Mouse (Mus musculus) layer of hippocampus, postnatal 36 days (tissue): ENCODE data around the gene Csf1. TPM values are rescaled to one million over a fixed set of nuclear protein-coding genes. Genes with fewer than 3 reads are reported as not detected.

Experiments
- DNase-seq, 2 experiments: peaks; one replicate each; pipeline ENCODE4 v3.0.0; 2022
- total RNA-seq, 2 experiments: library from RNA; stranded (reverse); gene quantifications; 2 replicates each; pipeline ENCODE4 v1.2.3; 2021

The Csf1 gene
- total RNA-seq, 2 experiments from 2014 or later: 19.0 to 20.1 TPM

GRCm38 (mm10) chr3:107701767-107702394 is 58.4 kb downstream of the Csf1 start:
- DNase-seq: no peak

GRCm38 (mm10) chr3:107700625-107701024 is 59.6 kb downstream of the Csf1 start:
- peak in 1 of 2 experiments; percentile 47 for DNase-seq

- no peak for DNase-seq
Measured at GRCm38 (mm10) chr3:107696910-107697309, 63.4 kb downstream of the Csf1 start.

GRCm38 (mm10) chr3:107695948-107696881 is 64.1 kb downstream of the Csf1 start, which contains the start of gene Ahcyl1:
Gene Ahcyl1 (minus strand): TSS chr3:107696560.
- peak; percentile 99 for DNase-seq

GRCm38 (mm10) chr3:107695219-107695947 is 64.9 kb downstream of the Csf1 start:
- DNase-seq: peak in 1 of 2 experiments; percentile 47

- DNase-seq: no peak
Measured at GRCm38 (mm10) chr3:107694256-107694900, 65.9 kb downstream of the Csf1 start.

Other genes with a start within 250 kb of the Csf1 start
- 100 to 1,000 TPM; 286 to 289 TPM for gene Slc6a17, start 242.5 kb downstream of the Csf1 start, total RNA-seq
- not detected for gene Ubl4b, start 205.4 kb downstream of the Csf1 start, total RNA-seq
- under 1 TPM; 0.33 to 0.35 TPM for gene Alx3, start 165.4 kb downstream of the Csf1 start, total RNA-seq
- not detected for gene Gm10961, start 129.1 kb downstream of the Csf1 start, total RNA-seq
- 10 to 100 TPM; 68.4 to 70.0 TPM for gene Strip1, start 128.8 kb downstream of the Csf1 start, total RNA-seq
- gene Ahcyl1, start 63.9 kb downstream of the Csf1 start, total RNA-seq: 100 to 1,000 TPM; 335 to 338 TPM
- not detected for gene Eps8l3, start 116.8 kb upstream of the Csf1 start, total RNA-seq
- gene Gstm5, start 135.4 kb upstream of the Csf1 start, total RNA-seq: 100 to 1,000 TPM; 258 to 289 TPM
- gene Gstm7, start 171.3 kb upstream of the Csf1 start, total RNA-seq: 100 to 1,000 TPM; 161 to 173 TPM
- 10 to 100 TPM; 15.0 to 16.0 TPM for gene Gstm6, start 183.3 kb upstream of the Csf1 start, total RNA-seq
- not detected for gene Gstm3, start 208.8 kb upstream of the Csf1 start, total RNA-seq
- 1 to 10 TPM; 3.1 to 3.6 TPM for gene Gstm2, start 226.0 kb upstream of the Csf1 start, total RNA-seq